Mouse (Mus musculus): ENCODE results near the gene Ddo. TPM values are rescaled to one million over a fixed set of nuclear protein-coding genes. Genes with fewer than 3 reads are reported as not detected.

Gene Ddo
- polyA plus RNA-seq, 1 experiment, result not detected

- Histone ChIP-seq H3K27ac (ENCODE audit: insufficient read depth, low read length) (no peak overlapping the region), H3K4me1 (ENCODE audit: control insufficient read depth, insufficient read depth, low read length) (peaks cover 13% of the 10 kb centered on the region), H3K4me3 (ENCODE audit: insufficient read depth, low read length) (no peak overlapping the region)
- TF ChIP-seq POLR2A (IDR thresholded peaks at IDR 0.05; ENCODE audit: low read depth, low read length) (no peak), CTCF (IDR thresholded peaks at IDR 0.05; ENCODE audit: borderline replicate concordance, insufficient read depth, low read length) (no peak)
Measured at GRCm38 (mm10) chr10:40678477-40678876, 48.7 kb downstream of the Ddo start.

GRCm38 (mm10) chr10:40682470-40682869 lies 52.7 kb downstream of the Ddo start:
- no peak overlapping the region for H3K27ac ChIP-seq (ENCODE audit: insufficient read depth, low read length)
- TF ChIP-seq POLR2A (IDR thresholded peaks at IDR 0.05; ENCODE audit: low read depth, low read length) (no peak), CTCF (IDR thresholded peaks at IDR 0.05; ENCODE audit: borderline replicate concordance, insufficient read depth, low read length) (no peak)
- no peak overlapping the region for H3K4me3 ChIP-seq (ENCODE audit: insufficient read depth, low read length)
- peaks cover 5% of the 10 kb centered on the region; the same call in 1 of the 2 replicates for H3K4me1 ChIP-seq (ENCODE audit: control insufficient read depth, insufficient read depth, low read length)

- TF ChIP-seq POLR2A (IDR thresholded peaks at IDR 0.05; ENCODE audit: low read depth, low read length) (peak; percentile 59), CTCF (IDR thresholded peaks at IDR 0.05; ENCODE audit: borderline replicate concordance, insufficient read depth, low read length) (peak; percentile 87)
Measured at GRCm38 (mm10) chr10:40683092-40683867, 53.5 kb downstream of the Ddo start, which contains the start of gene Mettl24. Gene Mettl24 (plus strand): TSS chr10:40683282.

GRCm38 (mm10) chr10:40683868-40684253 lies 54.0 kb downstream of the Ddo start:
- no peak overlapping the region for H3K27ac ChIP-seq (ENCODE audit: insufficient read depth, low read length)
- H3K4me3 ChIP-seq (ENCODE audit: insufficient read depth, low read length), result no peak overlapping the region
- TF ChIP-seq POLR2A (IDR thresholded peaks at IDR 0.05; ENCODE audit: low read depth, low read length) (no peak), CTCF (IDR thresholded peaks at IDR 0.05; ENCODE audit: borderline replicate concordance, insufficient read depth, low read length) (no peak)
- H3K4me1 ChIP-seq (ENCODE audit: control insufficient read depth, insufficient read depth, low read length), result peaks cover 14% of the 10 kb centered on the region

More at GRCm38 (mm10) chr10:40683092-40683867, 53.5 kb downstream of the Ddo start, which contains the start of gene Mettl24:
- Histone ChIP-seq H3K27ac (ENCODE audit: insufficient read depth, low read length) (no peak within 1 kb of the TSS), H3K4me3 (ENCODE audit: insufficient read depth, low read length) (peak within 1 kb of the TSS; percentile 27), H3K4me1 (ENCODE audit: control insufficient read depth, insufficient read depth, low read length) (peaks cover 13% of the 10 kb centered on the region)

GRCm38 (mm10) chr10:40684326-40684725 lies 54.5 kb downstream of the Ddo start:
- Histone ChIP-seq H3K27ac (ENCODE audit: insufficient read depth, low read length) (no peak overlapping the region), H3K4me1 (ENCODE audit: control insufficient read depth, insufficient read depth, low read length) (peaks cover 14% of the 10 kb centered on the region), H3K4me3 (ENCODE audit: insufficient read depth, low read length) (no peak overlapping the region)
- TF ChIP-seq CTCF (IDR thresholded peaks at IDR 0.05; ENCODE audit: borderline replicate concordance, insufficient read depth, low read length) (no peak), POLR2A (IDR thresholded peaks at IDR 0.05; ENCODE audit: low read depth, low read length) (no peak)

- peaks cover 14% of the 10 kb centered on the region for H3K4me1 ChIP-seq (ENCODE audit: control insufficient read depth, insufficient read depth, low read length)
- H3K4me3 ChIP-seq (ENCODE audit: insufficient read depth, low read length), result no peak overlapping the region
- TF ChIP-seq POLR2A (IDR thresholded peaks at IDR 0.05; ENCODE audit: low read depth, low read length), result no peak
- no peak for TF ChIP-seq CTCF (IDR thresholded peaks at IDR 0.05; ENCODE audit: borderline replicate concordance, insufficient read depth, low read length)
- H3K27ac ChIP-seq (ENCODE audit: insufficient read depth, low read length), result no peak overlapping the region
Measured at GRCm38 (mm10) chr10:40685641-40686040, 55.8 kb downstream of the Ddo start.

- peaks cover 14% of the 10 kb centered on the region for H3K4me1 ChIP-seq (ENCODE audit: control insufficient read depth, insufficient read depth, low read length)
- TF ChIP-seq POLR2A (IDR thresholded peaks at IDR 0.05; ENCODE audit: low read depth, low read length) (no peak), CTCF (IDR thresholded peaks at IDR 0.05; ENCODE audit: borderline replicate concordance, insufficient read depth, low read length) (no peak)
- peak overlapping the region; percentile 55 for H3K27ac ChIP-seq (ENCODE audit: insufficient read depth, low read length)
- no peak overlapping the region for H3K4me3 ChIP-seq (ENCODE audit: insufficient read depth, low read length)
Measured at GRCm38 (mm10) chr10:40686976-40687375, 57.2 kb downstream of the Ddo start.

- TF ChIP-seq CTCF (IDR thresholded peaks at IDR 0.05; ENCODE audit: borderline replicate concordance, insufficient read depth, low read length) (no peak), POLR2A (IDR thresholded peaks at IDR 0.05; ENCODE audit: low read depth, low read length) (no peak)
- H3K4me3 ChIP-seq (ENCODE audit: insufficient read depth, low read length), result no peak overlapping the region
- peak overlapping the region; percentile 55 for H3K27ac ChIP-seq (ENCODE audit: insufficient read depth, low read length)
- H3K4me1 ChIP-seq (ENCODE audit: control insufficient read depth, insufficient read depth, low read length), result peaks cover 14% of the 10 kb centered on the region
Measured at GRCm38 (mm10) chr10:40687407-40687806, 57.6 kb downstream of the Ddo start.

- Histone ChIP-seq H3K4me1 (ENCODE audit: control insufficient read depth, insufficient read depth, low read length) (peaks cover 14% of the 10 kb centered on the region), H3K4me3 (ENCODE audit: insufficient read depth, low read length) (no peak overlapping the region), H3K27ac (ENCODE audit: insufficient read depth, low read length) (0 out of 2 replicates have a peak overlapping the region, but pooled peaks have one; percentile 16)
- TF ChIP-seq CTCF (IDR thresholded peaks at IDR 0.05; ENCODE audit: borderline replicate concordance, insufficient read depth, low read length) (no peak), POLR2A (IDR thresholded peaks at IDR 0.05; ENCODE audit: low read depth, low read length) (no peak)
Measured at GRCm38 (mm10) chr10:40688266-40688665, 58.5 kb downstream of the Ddo start.

- no peak for TF ChIP-seq CTCF (IDR thresholded peaks at IDR 0.05; ENCODE audit: borderline replicate concordance, insufficient read depth, low read length)
- TF ChIP-seq POLR2A (IDR thresholded peaks at IDR 0.05; ENCODE audit: low read depth, low read length), result no peak
- Histone ChIP-seq H3K4me1 (ENCODE audit: control insufficient read depth, insufficient read depth, low read length) (peaks cover 14% of the 10 kb centered on the region), H3K27ac (ENCODE audit: insufficient read depth, low read length) (peak overlapping the region; percentile 49; the same call in 1 of the 2 replicates), H3K4me3 (ENCODE audit: insufficient read depth, low read length) (no peak overlapping the region)
Measured at GRCm38 (mm10) chr10:40688873-40689272, 59.1 kb downstream of the Ddo start.

Data from embryonic fibroblast, embryonic 13.5 days (primary cell).